Mouse (Mus musculus): ENCODE data around the gene Qrfp. TPM values are rescaled to one million over a fixed set of nuclear protein-coding genes. Genes with fewer than 3 reads are reported as not detected.

Qrfp gene
- polyA plus RNA-seq, 1 experiment from 2014 or later = not detected

DNA sequence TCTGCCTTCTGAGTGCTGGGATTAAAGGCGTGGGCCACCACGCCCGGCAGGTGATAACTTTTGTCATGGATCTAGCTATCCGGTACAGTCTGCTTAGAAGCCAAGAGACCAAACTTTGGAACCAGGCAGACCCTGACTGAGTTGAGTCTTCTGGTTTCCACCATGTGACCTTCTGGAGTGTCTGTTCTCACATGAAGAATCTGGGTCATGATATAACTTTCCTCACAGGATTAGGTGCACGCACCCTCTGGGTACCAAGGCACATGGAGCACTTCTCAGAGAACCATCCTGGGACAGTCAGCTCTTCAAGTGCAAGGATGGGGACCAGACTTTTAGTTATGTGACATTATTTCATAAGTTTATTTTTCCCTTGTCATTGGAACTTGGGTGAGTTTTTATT, 51.4 kb downstream of the Qrfp start:
- H3K36me3 ChIP-seq (ENCODE audit: control insufficient read depth, insufficient read depth, low read length) = no peaks in the 10 kb centered on the region
- ATAC-seq (ENCODE audit: insufficient read depth, low FRiP score) = no peak
- H3K4me3 ChIP-seq (replicated peaks; ENCODE audit: low read length) = peak overlapping the region; percentile 68
- H3K9ac ChIP-seq (ENCODE audit: low read length) = 0 out of 2 replicates have a peak overlapping the region, but pooled peaks have one; percentile 88
- peaks cover 31% of the 10 kb centered on the region for H3K4me1 ChIP-seq (ENCODE audit: control insufficient read depth, insufficient read depth, low read length)
- no peaks in the 10 kb centered on the region for H3K27me3 ChIP-seq (ENCODE audit: control insufficient read depth, insufficient read depth, low read length)
- 88% methylated on average over 5 of the region's 5 CpGs for WGBS
- peak overlapping the region; percentile 95; the same call in 1 of the 2 replicates for H3K27ac ChIP-seq (ENCODE audit: low read length)
- H3K9me3 ChIP-seq (replicated peaks; ENCODE audit: control insufficient read depth, low read length) = no peaks in the 10 kb centered on the region
- H3K4me2 ChIP-seq (ENCODE audit: low read depth, low read length) = peak overlapping the region; percentile 95

DNA sequence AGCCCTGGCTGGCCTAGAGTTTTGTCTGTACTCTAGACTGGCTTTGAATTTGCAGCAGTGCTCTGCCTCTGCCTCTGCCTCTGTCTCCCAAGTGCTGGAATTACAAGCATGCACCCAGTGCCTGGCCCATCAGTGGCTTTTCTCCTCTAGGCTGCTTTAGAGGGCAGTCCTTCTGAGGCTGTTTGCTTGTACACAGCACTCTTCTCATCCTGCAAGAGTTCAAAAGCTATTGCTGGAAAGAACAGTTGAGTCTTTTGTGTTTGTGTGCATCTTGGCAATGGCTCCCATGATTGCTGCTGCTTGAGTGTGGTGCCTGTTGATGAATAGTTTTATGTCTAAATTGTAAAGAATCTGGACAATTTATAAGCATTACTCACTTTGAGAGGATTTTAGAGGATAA, 52.9 kb downstream of the Qrfp start:
- no peaks in the 10 kb centered on the region for H3K9me3 ChIP-seq (replicated peaks; ENCODE audit: control insufficient read depth, low read length)
- no peak for ATAC-seq (ENCODE audit: insufficient read depth, low FRiP score)
- H3K27ac ChIP-seq (ENCODE audit: low read length) = 0 out of 2 replicates have a peak overlapping the region, but pooled peaks have one; percentile 24
- H3K9ac ChIP-seq (ENCODE audit: low read length) = no peak overlapping the region
- no peak overlapping the region for H3K4me2 ChIP-seq (ENCODE audit: low read depth, low read length)
- peaks cover 21% of the 10 kb centered on the region for H3K4me1 ChIP-seq (ENCODE audit: control insufficient read depth, insufficient read depth, low read length)
- no peaks in the 10 kb centered on the region for H3K27me3 ChIP-seq (ENCODE audit: control insufficient read depth, insufficient read depth, low read length)
- H3K36me3 ChIP-seq (ENCODE audit: control insufficient read depth, insufficient read depth, low read length) = no peaks in the 10 kb centered on the region
- H3K4me3 ChIP-seq (replicated peaks; ENCODE audit: low read length) = no peak overlapping the region

Other genes starting within 250 kb of the Qrfp start
- 68.8 and 73.1 TPM in 2 replicates for gene Fubp3, start 237.9 kb downstream of the Qrfp start, polyA plus RNA-seq (2015; fragmentation: Nextera tagmentation; extraction: Ambion mirVana)
- gene Prdm12, start 170.5 kb downstream of the Qrfp start, polyA plus RNA-seq (2015; fragmentation: Nextera tagmentation; extraction: Ambion mirVana) = not detected in 2 replicates
- 52.2 and 54.4 TPM in 2 replicates for gene Exosc2, start 139.9 kb downstream of the Qrfp start, polyA plus RNA-seq (2015; fragmentation: Nextera tagmentation; extraction: Ambion mirVana)
- 30.4 and 32.2 TPM in 2 replicates for gene Abl1, start 122.2 kb downstream of the Qrfp start, polyA plus RNA-seq (2015; fragmentation: Nextera tagmentation; extraction: Ambion mirVana)
- gene Fibcd1, start 35.4 kb upstream of the Qrfp start, polyA plus RNA-seq (2015; fragmentation: Nextera tagmentation; extraction: Ambion mirVana) = 0.19 and 0.24 TPM in 2 replicates
- 1.3 and 1.9 TPM in 2 replicates for gene Lamc3, start 76.7 kb upstream of the Qrfp start, polyA plus RNA-seq (2015; fragmentation: Nextera tagmentation; extraction: Ambion mirVana)
- 11.6 and 12.4 TPM in 2 replicates for gene Aif1l, start 139.6 kb upstream of the Qrfp start, polyA plus RNA-seq (2015; fragmentation: Nextera tagmentation; extraction: Ambion mirVana)
- gene Nup214, start 163.9 kb upstream of the Qrfp start, polyA plus RNA-seq (2015; fragmentation: Nextera tagmentation; extraction: Ambion mirVana) = 56.5 and 58.8 TPM in 2 replicates